Mouse (Mus musculus) forebrain, embryonic 13.5 days (tissue): ENCODE data around the gene Polr3f. TPM values are rescaled to one million over a fixed set of nuclear protein-coding genes. Genes with fewer than 3 reads are reported as not detected.

Experiments
- ATAC-seq: fragments of 200-750 bp; cut with Nextera tagmentation; 2 replicates; pipeline ENCODE4 v1.8.0; 2017
- H3K27ac ChIP-seq: fragments of 300-500 bp; sonication (generic); 2 replicates; pipeline ENCODE4 v1.5.1; 2015; ENCODE audit warnings: inconsistent platforms, mild to moderate bottlenecking, moderate library complexity
- H3K27me3 ChIP-seq: fragments of 300-500 bp; sonication (generic); 2 replicates; pipeline ENCODE4 v1.6.1; 2015; ENCODE audit warnings: mild to moderate bottlenecking, inconsistent platforms
- H3K36me3 ChIP-seq: fragments of 300-500 bp; sonication (generic); 2 replicates; pipeline ENCODE4 v1.6.1; 2015; ENCODE audit warnings: mild to moderate bottlenecking, inconsistent platforms; ENCODE audit not compliant: poor library complexity, severe bottlenecking
- H3K4me1 ChIP-seq: fragments of 300-500 bp; sonication (generic); 2 replicates; pipeline ENCODE4 v1.6.1; 2015; ENCODE audit warnings: inconsistent platforms
- H3K4me2 ChIP-seq: fragments of 300-500 bp; sonication (generic); 2 replicates; pipeline ENCODE4 v1.6.1; 2015; ENCODE audit warnings: inconsistent platforms, mild to moderate bottlenecking, moderate library complexity
- H3K4me3 ChIP-seq: fragments of 300-500 bp; sonication (generic); 2 replicates; pipeline ENCODE4 v1.5.1; 2015; ENCODE audit warnings: mild to moderate bottlenecking, inconsistent platforms
- H3K9ac ChIP-seq: fragments of 300-500 bp; sonication (generic); 2 replicates; pipeline ENCODE4 v1.6.1; 2015; ENCODE audit warnings: mild to moderate bottlenecking, inconsistent platforms
- H3K9me3 ChIP-seq: fragments of 300-500 bp; sonication (generic); replicated peaks from 2 replicates; pipeline ENCODE4 v1.6.1; 2016; ENCODE audit warnings: inconsistent platforms
- WGBS: fragments of 180-500 bp; shearing (Covaris S2); methylation state at CpG from one replicate; pipeline ENCODE4 v1.1.7; 2015; 5-methylcytosine and 5-hydroxymethylcytosine counted together
- polyA plus RNA-seq: library from polyadenylated mRNA; unstranded; fragments of >200 nt; fragmentation: Nextera tagmentation; extraction: Ambion mirVana; gene quantifications from 2 replicates; pipeline ENCODE4 v1.2.1, GENCODE M21; 2015

Polr3f gene
- 33.4 and 36.0 TPM in 2 replicates for polyA plus RNA-seq

- ATAC-seq: peak; percentile 99
- H3K27me3 ChIP-seq: 0 out of 2 replicates have a peak, but pooled peaks cover 7% of the 10 kb centered on the region
- peak within 1 kb of the TSS; percentile 99 for H3K4me3 ChIP-seq
- H3K9ac ChIP-seq: peak within 1 kb of the TSS; percentile 90
- no peaks in the 10 kb centered on the region for H3K9me3 ChIP-seq
- H3K36me3 ChIP-seq: peaks cover 10% of the 10 kb centered on the region
- peak within 1 kb of the TSS; percentile 88 for H3K4me2 ChIP-seq
- peaks cover 27% of the 10 kb centered on the region for H3K4me1 ChIP-seq
- H3K27ac ChIP-seq: peak within 1 kb of the TSS; percentile 93
- 1% methylated on average over 56 of the region's 56 CpGs for WGBS
Observed at GRCm38 (mm10) chr2:144526981-144527820, at the start of gene Polr3f, which contains the start of gene Dzank1. Gene Polr3f, plus strand, starts transcription at chr2:144527718. Gene Dzank1, minus strand, starts transcription at chr2:144527414.

GRCm38 (mm10) chr2:144479421-144479820 is 48.1 kb upstream of the Polr3f start:
- H3K4me3 ChIP-seq: no peak overlapping the region
- no peaks in the 10 kb centered on the region for H3K27me3 ChIP-seq
- no peak overlapping the region for H3K27ac ChIP-seq
- H3K4me2 ChIP-seq: no peak overlapping the region
- H3K9me3 ChIP-seq: no peaks in the 10 kb centered on the region
- no peaks in the 10 kb centered on the region for H3K4me1 ChIP-seq
- 66% methylated on average over 2 of the region's 2 CpGs for WGBS
- peaks cover 5% of the 10 kb centered on the region for H3K36me3 ChIP-seq
- ATAC-seq: no peak
- no peak overlapping the region for H3K9ac ChIP-seq

GRCm38 (mm10) chr2:144484084-144484483 is 43.4 kb upstream of the Polr3f start:
- Histone ChIP-seq H3K4me1 (no peaks in the 10 kb centered on the region), H3K4me3 (no peak overlapping the region), H3K27me3 (no peaks in the 10 kb centered on the region), H3K9ac (no peak overlapping the region), H3K36me3 (peaks cover 8% of the 10 kb centered on the region), H3K9me3 (no peaks in the 10 kb centered on the region), H3K4me2 (no peak overlapping the region), H3K27ac (no peak overlapping the region)
- 53% methylated on average over 1 of the region's 1 CpGs for WGBS
- no peak for ATAC-seq

- H3K27ac ChIP-seq: no peak overlapping the region
- H3K9ac ChIP-seq: no peak overlapping the region
- no peak overlapping the region for H3K4me2 ChIP-seq
- 89% methylated on average over 7 of the region's 7 CpGs for WGBS
- H3K4me3 ChIP-seq: no peak overlapping the region
- H3K27me3 ChIP-seq: no peaks in the 10 kb centered on the region
- no peaks in the 10 kb centered on the region for H3K4me1 ChIP-seq
- peaks cover 8% of the 10 kb centered on the region for H3K36me3 ChIP-seq
- no peak for ATAC-seq
- no peaks in the 10 kb centered on the region for H3K9me3 ChIP-seq
Observed at GRCm38 (mm10) chr2:144485439-144485838, 42.1 kb upstream of the Polr3f start.

GRCm38 (mm10) chr2:144487476-144487875 is 40.0 kb upstream of the Polr3f start:
- H3K4me1 ChIP-seq: no peaks in the 10 kb centered on the region
- H3K9me3 ChIP-seq: no peaks in the 10 kb centered on the region
- no peak overlapping the region for H3K27ac ChIP-seq
- H3K27me3 ChIP-seq: no peaks in the 10 kb centered on the region
- H3K4me3 ChIP-seq: no peak overlapping the region
- no peak overlapping the region for H3K9ac ChIP-seq
- H3K4me2 ChIP-seq: no peak overlapping the region
- WGBS: 80% methylated on average over 6 of the region's 6 CpGs
- 0 out of 2 replicates have a peak, but pooled peaks cover 3% of the 10 kb centered on the region for H3K36me3 ChIP-seq
- ATAC-seq: no peak

GRCm38 (mm10) chr2:144489342-144489741 is 38.2 kb upstream of the Polr3f start:
- H3K9me3 ChIP-seq: no peaks in the 10 kb centered on the region
- 85% methylated on average over 5 of the region's 5 CpGs for WGBS
- no peak overlapping the region for H3K4me3 ChIP-seq
- no peak overlapping the region for H3K27ac ChIP-seq
- H3K27me3 ChIP-seq: no peaks in the 10 kb centered on the region
- H3K4me2 ChIP-seq: no peak overlapping the region
- no peak for ATAC-seq
- 0 out of 2 replicates have a peak, but pooled peaks cover 3% of the 10 kb centered on the region for H3K36me3 ChIP-seq
- H3K9ac ChIP-seq: no peak overlapping the region
- no peaks in the 10 kb centered on the region for H3K4me1 ChIP-seq

GRCm38 (mm10) chr2:144502134-144502533 is 25.4 kb upstream of the Polr3f start:
- no peak for ATAC-seq

GRCm38 (mm10) chr2:144514619-144515018 is 12.9 kb upstream of the Polr3f start:
- 85% methylated on average over 3 of the region's 3 CpGs for WGBS
- ATAC-seq: no peak
- H3K4me2 ChIP-seq: no peak overlapping the region
- no peaks in the 10 kb centered on the region for H3K4me1 ChIP-seq
- no peaks in the 10 kb centered on the region for H3K36me3 ChIP-seq
- H3K27me3 ChIP-seq: no peaks in the 10 kb centered on the region
- H3K4me3 ChIP-seq: no peak overlapping the region
- no peak overlapping the region for H3K9ac ChIP-seq
- H3K27ac ChIP-seq: no peak overlapping the region
- H3K9me3 ChIP-seq: no peaks in the 10 kb centered on the region

More at GRCm38 (mm10) chr2:144502134-144502533, 25.4 kb upstream of the Polr3f start:
- Histone ChIP-seq H3K4me3 (no peak overlapping the region), H3K27me3 (no peaks in the 10 kb centered on the region), H3K4me2 (no peak overlapping the region), H3K36me3 (peaks cover 5% of the 10 kb centered on the region; the same call in 1 of the 2 replicates), H3K9ac (no peak overlapping the region), H3K9me3 (no peaks in the 10 kb centered on the region), H3K4me1 (no peaks in the 10 kb centered on the region), H3K27ac (no peak overlapping the region)
- 94% methylated on average over 6 of the region's 6 CpGs for WGBS

- WGBS: 71% methylated on average over 3 of the region's 3 CpGs
Observed at GRCm38 (mm10) chr2:144519772-144520171, 7.7 kb upstream of the Polr3f start.

GRCm38 (mm10) chr2:144525856-144526255 is 1.7 kb upstream of the Polr3f start:
- no peak for ATAC-seq
- no peak overlapping the region for H3K4me2 ChIP-seq
- no peaks in the 10 kb centered on the region for H3K9me3 ChIP-seq
- no peak overlapping the region for H3K9ac ChIP-seq
- WGBS: 49% methylated on average over 10 of the region's 10 CpGs
- peaks cover 4% of the 10 kb centered on the region; the same call in 1 of the 2 replicates for H3K36me3 ChIP-seq
- 0 out of 2 replicates have a peak, but pooled peaks cover 7% of the 10 kb centered on the region for H3K27me3 ChIP-seq
- H3K27ac ChIP-seq: no peak overlapping the region
- no peak overlapping the region for H3K4me3 ChIP-seq
- H3K4me1 ChIP-seq: peaks cover 27% of the 10 kb centered on the region

More at GRCm38 (mm10) chr2:144519772-144520171, 7.7 kb upstream of the Polr3f start:
- Histone ChIP-seq H3K9ac (no peak overlapping the region), H3K4me2 (no peak overlapping the region), H3K27ac (no peak overlapping the region), H3K4me1 (no peaks in the 10 kb centered on the region), H3K4me3 (no peak overlapping the region), H3K27me3 (0 out of 2 replicates have a peak, but pooled peaks cover 3% of the 10 kb centered on the region), H3K36me3 (no peaks in the 10 kb centered on the region), H3K9me3 (no peaks in the 10 kb centered on the region)
- ATAC-seq: no peak

- ATAC-seq: peak; percentile 61
- H3K4me2 ChIP-seq: peak overlapping the region; percentile 88
- H3K36me3 ChIP-seq: peaks cover 14% of the 10 kb centered on the region
- peaks cover 27% of the 10 kb centered on the region for H3K4me1 ChIP-seq
- 0% methylated on average over 23 of the region's 25 CpGs for WGBS
- 0 out of 2 replicates have a peak, but pooled peaks cover 7% of the 10 kb centered on the region for H3K27me3 ChIP-seq
- H3K27ac ChIP-seq: peak overlapping the region; percentile 93
- no peaks in the 10 kb centered on the region for H3K9me3 ChIP-seq
- peak overlapping the region; percentile 90 for H3K9ac ChIP-seq
- H3K4me3 ChIP-seq: peak overlapping the region; percentile 99
Observed at GRCm38 (mm10) chr2:144527821-144528174, 280 bp downstream of the Polr3f start.

GRCm38 (mm10) chr2:144537123-144537522 is 9.6 kb downstream of the Polr3f start:
- Histone ChIP-seq H3K4me3 (no peak overlapping the region), H3K27ac (no peak overlapping the region), H3K9ac (no peak overlapping the region), H3K36me3 (peaks cover 90% of the 10 kb centered on the region), H3K27me3 (no peaks in the 10 kb centered on the region), H3K4me2 (no peak overlapping the region), H3K9me3 (no peaks in the 10 kb centered on the region), H3K4me1 (no peaks in the 10 kb centered on the region)
- WGBS: 94% methylated on average over 7 of the region's 7 CpGs
- no peak for ATAC-seq
